Mouse (Mus musculus) ovary, adult 10 weeks (tissue): ENCODE results near the gene Pigt. TPM values are rescaled to one million over a fixed set of nuclear protein-coding genes. Genes with fewer than 3 reads are reported as not detected.

Source experiments
- polyA plus RNA-seq: library from polyadenylated mRNA; stranded (reverse); fragments of 350-450 nt; fragmentation: Illumina TruSeq; extraction: RNeasy Lipid Tissue Mini Kit (QIAGEN cat#74804); gene quantifications from one replicate; pipeline ENCODE4 v1.2.3, GENCODE M21; 2014

The Pigt gene
- polyA plus RNA-seq: 8.6 TPM

DNA sequence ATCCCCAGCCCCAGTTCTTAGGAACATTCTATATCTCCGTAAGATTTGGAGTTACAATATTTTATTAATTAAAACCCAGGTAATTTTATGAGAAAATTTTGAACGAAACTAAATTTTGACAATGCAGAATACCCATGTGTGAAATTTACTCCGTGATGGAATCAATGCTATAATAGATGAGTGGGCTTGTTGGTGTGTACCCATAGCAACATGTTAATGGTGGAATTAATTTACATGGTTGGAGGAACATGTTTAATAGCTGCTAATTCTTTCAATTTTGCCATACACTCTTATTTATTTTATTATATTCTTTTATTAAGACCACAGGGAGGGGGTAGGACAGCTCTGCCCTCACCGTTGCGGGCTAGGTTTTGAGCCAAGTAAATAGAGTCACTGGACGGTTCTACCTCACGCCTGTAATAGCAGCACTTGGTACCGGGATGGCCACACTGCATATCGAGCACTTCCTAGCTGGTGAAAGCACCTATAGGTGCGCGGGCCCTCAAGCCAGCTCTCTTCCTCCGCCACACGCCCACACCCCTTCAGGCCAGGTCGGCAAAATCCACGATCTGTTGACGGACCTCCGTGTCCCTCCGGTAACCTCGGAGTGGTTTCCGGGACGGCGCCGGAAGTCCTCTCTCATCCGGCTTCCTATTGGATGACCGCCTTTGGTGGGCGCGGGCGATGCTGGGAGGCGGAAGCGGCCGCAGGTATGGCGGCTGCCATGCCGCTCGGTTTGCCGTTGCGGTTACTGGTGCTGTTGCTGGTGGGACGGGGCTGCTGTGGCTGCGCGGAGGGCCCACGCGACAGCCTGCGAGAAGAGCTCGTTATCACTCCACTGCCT lies at the start of gene Pigt:
Gene Pigt, plus strand, starts transcription at position 674 of the 844 bp plus-strand sequence.

DNA sequence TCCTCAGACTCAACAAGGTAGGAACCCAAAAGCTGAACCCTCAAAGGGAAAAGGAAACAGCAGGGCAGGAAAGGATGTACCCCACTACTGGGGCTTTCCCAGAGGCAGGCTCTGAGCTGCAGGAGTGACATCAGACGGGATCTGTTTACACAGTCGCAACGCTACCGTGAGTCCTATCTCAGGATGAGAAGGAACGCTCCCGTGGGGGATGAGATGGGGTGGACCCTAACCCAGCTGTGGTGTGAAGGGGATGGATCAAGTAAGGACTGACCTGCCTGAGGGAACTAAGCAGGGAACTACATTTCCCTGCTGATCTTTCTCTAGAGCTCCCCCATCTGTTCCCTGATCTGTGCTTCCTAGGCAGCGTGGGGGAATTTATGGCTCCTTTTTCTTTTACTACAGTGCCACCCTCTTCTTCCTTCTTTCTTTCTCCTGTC lies 40.4 kb upstream of the Pigt start, which contains the start of gene Sys1:
Gene Sys1, plus strand, starts transcription at position 101 of the 437 bp plus-strand sequence.

GRCm38 (mm10) chr2:164460745-164461551 lies 36.4 kb upstream of the Pigt start, which contains the start of gene Gm20458:
Gene Gm20458, plus strand, starts transcription at chr2:164460967.

DNA sequence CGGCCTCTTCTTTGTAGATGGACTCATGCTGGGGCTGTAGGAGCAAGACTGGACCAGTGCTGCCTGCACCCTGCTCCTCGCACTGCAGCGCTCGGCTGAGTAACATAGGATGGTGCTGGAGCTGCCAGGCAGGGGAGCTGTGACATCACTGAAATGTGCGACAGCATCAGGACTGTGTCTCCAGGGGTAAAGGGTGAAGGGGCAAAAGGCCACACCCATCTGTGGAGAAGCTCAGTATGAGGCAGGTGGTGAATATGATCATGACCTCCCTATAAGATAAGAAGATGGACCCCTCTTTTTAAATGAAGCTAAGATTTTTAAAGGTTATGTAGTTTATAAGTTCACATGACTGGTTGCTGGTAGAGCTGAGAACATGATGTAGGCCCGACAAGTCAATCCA lies 23.7 kb upstream of the Pigt start, which contains the start of gene Trp53tg5:
Gene Trp53tg5, minus strand, starts transcription at position 101 of the 400 bp plus-strand sequence.

DNA sequence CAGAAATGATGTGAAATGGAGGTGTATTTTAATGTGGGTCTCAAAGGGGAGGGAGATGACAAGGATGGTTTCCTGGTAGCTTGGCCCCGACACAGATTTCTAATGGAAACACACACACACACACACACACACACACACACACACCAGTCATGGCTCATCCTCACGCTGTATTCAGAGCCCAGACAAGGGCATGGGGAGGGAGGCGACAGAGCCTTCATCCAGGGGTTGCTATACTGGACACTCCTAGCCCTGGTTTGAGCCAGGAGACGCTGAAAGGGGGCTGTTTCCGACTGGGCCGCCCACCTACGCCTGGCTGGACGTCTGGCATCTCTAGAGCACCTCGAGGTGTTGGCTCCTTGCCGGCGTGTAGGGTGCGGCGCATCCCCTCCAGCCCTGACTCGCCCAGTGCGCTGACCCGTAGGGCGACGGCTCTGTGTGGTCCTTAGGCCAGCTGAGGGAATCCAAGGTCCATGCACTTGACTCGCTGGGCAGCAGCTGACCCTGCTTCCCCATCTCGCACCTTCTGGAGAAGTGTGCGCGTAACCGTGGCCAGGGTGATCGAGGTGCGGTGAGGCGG lies 11.6 kb upstream of the Pigt start, which contains the start of gene Dbndd2:
Gene Dbndd2, plus strand, starts transcription at position 426 of the 577 bp plus-strand sequence.

Other genes starting within 250 kb of the Pigt start
- gene Svs3b, start 240.9 kb upstream of the Pigt start, polyA plus RNA-seq: not detected
- gene Svs4, start 219.1 kb upstream of the Pigt start, polyA plus RNA-seq: not detected
- not detected for gene Svs3a, start 208.3 kb upstream of the Pigt start, polyA plus RNA-seq
- not detected for gene Svs6, start 180.8 kb upstream of the Pigt start, polyA plus RNA-seq
- gene Svs5, start 164.8 kb upstream of the Pigt start, polyA plus RNA-seq: 0.91 TPM
- not detected for gene Slpi, start 108.4 kb upstream of the Pigt start, polyA plus RNA-seq
- not detected for gene Rbpjl, start 94.4 kb upstream of the Pigt start, polyA plus RNA-seq
- gene Matn4, start 92.4 kb upstream of the Pigt start, polyA plus RNA-seq: not detected
- 107 TPM for gene Sdc4, start 53.6 kb upstream of the Pigt start, polyA plus RNA-seq
- 8.4 TPM for gene Sys1, start 40.6 kb upstream of the Pigt start, polyA plus RNA-seq
- gene Gm20458, start 36.6 kb upstream of the Pigt start, polyA plus RNA-seq: not detected
- gene Trp53tg5, start 23.8 kb upstream of the Pigt start, polyA plus RNA-seq: not detected
- 4.7 TPM for gene Dbndd2, start 11.4 kb upstream of the Pigt start, polyA plus RNA-seq
- 1.8 TPM for gene Wfdc2, start 64.9 kb downstream of the Pigt start, polyA plus RNA-seq
- not detected for gene Spint3, start 75.9 kb downstream of the Pigt start, polyA plus RNA-seq
- gene Wfdc6a, start 87.9 kb downstream of the Pigt start, polyA plus RNA-seq: 0.66 TPM
- gene Eppin, start 96.1 kb downstream of the Pigt start, polyA plus RNA-seq: not detected
- not detected for gene Wfdc6b, start 116.0 kb downstream of the Pigt start, polyA plus RNA-seq
- gene Wfdc8, start 116.1 kb downstream of the Pigt start, polyA plus RNA-seq: not detected
- not detected for gene Wfdc16, start 141.3 kb downstream of the Pigt start, polyA plus RNA-seq
- gene Wfdc10, start 158.5 kb downstream of the Pigt start, polyA plus RNA-seq: 4.0 TPM
- not detected for gene Wfdc9, start 159.1 kb downstream of the Pigt start, polyA plus RNA-seq
- not detected for gene Wfdc11, start 176.6 kb downstream of the Pigt start, polyA plus RNA-seq
- gene Wfdc13, start 187.6 kb downstream of the Pigt start, polyA plus RNA-seq: not detected
- gene Spint4, start 201.0 kb downstream of the Pigt start, polyA plus RNA-seq: not detected
- gene Spint5, start 217.8 kb downstream of the Pigt start, polyA plus RNA-seq: not detected
- gene Wfdc3, start 248.4 kb downstream of the Pigt start, polyA plus RNA-seq: 0.57 TPM
- 5.2 TPM for gene Dnttip1, start 248.5 kb downstream of the Pigt start, polyA plus RNA-seq